Mouse (Mus musculus) brain, embryonic 14.5 days (tissue): ENCODE results near the gene Spo11.

Source experiments
- CTCF ChIP-seq: fragments of 200-500 bp; IDR thresholded peaks from 2 replicates; pipeline ENCODE4 v1.5.1; 2012; ENCODE audit warnings: inconsistent platforms, mild to moderate bottlenecking, moderate library complexity, borderline replicate concordance; ENCODE audit not compliant: insufficient read depth, insufficient read length; ENCODE audit errors: extremely low read depth
- POLR2A ChIP-seq: fragments of 200-500 bp; IDR thresholded peaks from 2 replicates; pipeline ENCODE4 v1.6.1; 2012; ENCODE audit warnings: mild to moderate bottlenecking, inconsistent platforms, borderline replicate concordance; ENCODE audit not compliant: poor library complexity, insufficient read depth, insufficient read length, severe bottlenecking; ENCODE audit errors: extremely low read depth

- TF ChIP-seq POLR2A (no peak), CTCF (no peak)
These were observed 750 bp upstream of the Spo11 start for GRCm38 (mm10) chr2:172976661-172977238.
